Mouse (Mus musculus) ES-Bruce4 (cell line): ENCODE measurements at regions not wholly inside any gene's neighbourhood (a gene's known extent, or its start where the extent isn't known, plus 50 kb on each side); places are given as distances from the start of the nearest gene placed in this dataset.

ENCODE experiments used
- H3K27ac ChIP-seq: 2 replicates; pipeline ENCODE4 v1.5.1; 2012; ENCODE audit warnings: low read length, inconsistent platforms; ENCODE audit not compliant: insufficient read depth
- H3K27me3 ChIP-seq: 2 replicates; pipeline ENCODE4 v1.6.1; 2012; ENCODE audit warnings: mild to moderate bottlenecking, low read length, inconsistent platforms; ENCODE audit not compliant: control insufficient read depth, poor library complexity, insufficient read depth, severe bottlenecking
- H3K36me3 ChIP-seq: 2 replicates; pipeline ENCODE4 v1.6.1; 2012; ENCODE audit warnings: inconsistent platforms, mild to moderate bottlenecking, low read length, moderate library complexity; ENCODE audit not compliant: control insufficient read depth, poor library complexity, insufficient read depth, severe bottlenecking
- H3K4me1 ChIP-seq: one replicate; pipeline ENCODE4 v1.8.1; 2011; ENCODE audit warnings: low read length; ENCODE audit not compliant: control insufficient read depth, insufficient read depth
- H3K4me3 ChIP-seq: 2 replicates; pipeline ENCODE4 v1.5.1; 2011; ENCODE audit warnings: low read depth, mild to moderate bottlenecking, low read length
- H3K9ac ChIP-seq: 2 replicates; pipeline ENCODE4 v1.6.1; 2012; ENCODE audit warnings: low read depth, mild to moderate bottlenecking, inconsistent platforms; ENCODE audit not compliant: poor library complexity, severe bottlenecking
- H3K9me3 ChIP-seq: replicated peaks from 2 replicates; pipeline ENCODE4 v1.6.1; 2012; ENCODE audit warnings: mild to moderate bottlenecking, low read length, inconsistent platforms; ENCODE audit not compliant: control insufficient read depth, poor library complexity, insufficient read depth, severe bottlenecking
- CTCF ChIP-seq: IDR thresholded peaks from one replicate; pipeline ENCODE4 v1.8.1; 2011; ENCODE audit warnings: low read depth, low read length
- EP300 ChIP-seq: IDR thresholded peaks from 2 replicates; pipeline ENCODE4 v1.6.1; 2011; ENCODE audit warnings: low read depth, low read length; ENCODE audit not compliant: insufficient read depth
- POLR2A ChIP-seq: IDR thresholded peaks from one replicate; pipeline ENCODE4 v1.8.1; 2011; ENCODE audit warnings: low read length; ENCODE audit not compliant: insufficient read depth

GRCm38 (mm10) chr4:75589901-75590300, 311.8 kb upstream of the Dmac1 start:
- TF ChIP-seq EP300 (no peak), CTCF (no peak), POLR2A (no peak)
- no peak overlapping the region for H3K27ac ChIP-seq
- no peaks in the 10 kb centered on the region for H3K36me3 ChIP-seq
- H3K4me1 ChIP-seq, result no peaks in the 10 kb centered on the region
- H3K9me3 ChIP-seq, result no peaks in the 10 kb centered on the region
- no peak overlapping the region for H3K9ac ChIP-seq
- H3K4me3 ChIP-seq, result no peak overlapping the region
- no peaks in the 10 kb centered on the region for H3K27me3 ChIP-seq

- no peaks in the 10 kb centered on the region for H3K9me3 ChIP-seq
- no peaks in the 10 kb centered on the region for H3K4me1 ChIP-seq
- H3K4me3 ChIP-seq, result no peak overlapping the region
- H3K27ac ChIP-seq, result no peak overlapping the region
- no peaks in the 10 kb centered on the region for H3K36me3 ChIP-seq
- no peaks in the 10 kb centered on the region for H3K27me3 ChIP-seq
- TF ChIP-seq CTCF, result no peak
- TF ChIP-seq EP300, result no peak
- TF ChIP-seq POLR2A, result no peak
- no peak overlapping the region for H3K9ac ChIP-seq
These were observed 310.2 kb upstream of the Dmac1 start for GRCm38 (mm10) chr4:75588095-75588875.

DNA sequence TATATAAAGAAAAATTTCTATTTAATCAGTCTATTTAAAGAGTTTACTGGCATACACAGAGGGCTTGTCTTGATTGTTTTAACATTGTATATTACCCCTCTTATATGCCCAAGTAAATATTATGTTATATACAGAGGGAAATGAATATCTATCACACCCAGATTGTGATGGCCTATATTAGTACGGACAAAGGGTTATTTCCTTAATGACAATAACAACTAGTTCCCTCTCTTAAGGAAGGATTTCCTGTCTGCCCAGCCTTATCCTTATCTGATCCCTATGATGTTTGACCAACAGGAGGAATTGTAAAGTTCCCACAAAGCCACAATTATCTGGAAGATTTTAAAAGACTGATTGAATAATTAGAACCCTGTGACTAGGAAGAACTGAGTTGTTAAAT, 301.8 kb upstream of the Dmac1 start:
- Histone ChIP-seq H3K4me1 (no peaks in the 10 kb centered on the region), H3K9ac (no peak overlapping the region), H3K27ac (no peak overlapping the region), H3K27me3 (no peaks in the 10 kb centered on the region), H3K9me3 (no peaks in the 10 kb centered on the region), H3K36me3 (no peaks in the 10 kb centered on the region), H3K4me3 (no peak overlapping the region)
- TF ChIP-seq EP300 (no peak), POLR2A (no peak), CTCF (no peak)

- no peak overlapping the region for H3K27ac ChIP-seq
- TF ChIP-seq POLR2A (no peak), EP300 (no peak), CTCF (no peak)
- no peak overlapping the region for H3K9ac ChIP-seq
- no peaks in the 10 kb centered on the region for H3K4me1 ChIP-seq
- H3K36me3 ChIP-seq, result no peaks in the 10 kb centered on the region
- no peaks in the 10 kb centered on the region for H3K9me3 ChIP-seq
- no peak overlapping the region for H3K4me3 ChIP-seq
- H3K27me3 ChIP-seq, result no peaks in the 10 kb centered on the region
These were observed 294.5 kb upstream of the Dmac1 start for GRCm38 (mm10) chr4:75572603-75573002.

DNA sequence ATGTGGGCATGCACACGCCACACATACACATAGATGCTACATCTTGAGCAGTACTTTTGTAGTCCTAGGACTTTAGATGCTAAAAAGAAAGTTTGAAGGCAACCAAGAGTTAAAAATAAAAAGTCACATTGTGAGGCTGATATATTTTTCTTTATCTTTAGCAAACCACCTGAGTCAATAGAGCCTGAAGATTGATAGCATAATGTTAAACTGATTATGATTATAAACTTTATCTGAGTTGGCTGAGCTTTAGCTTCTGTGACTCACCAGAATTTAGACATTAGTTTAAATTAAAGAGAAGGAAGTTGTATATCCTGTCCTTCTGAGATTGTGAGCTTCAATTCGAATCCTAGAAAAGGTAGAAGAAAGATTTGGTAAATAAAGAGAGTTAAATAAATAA, 289.5 kb upstream of the Dmac1 start:
- Histone ChIP-seq H3K9ac (no peak overlapping the region), H3K9me3 (no peaks in the 10 kb centered on the region), H3K4me1 (no peaks in the 10 kb centered on the region), H3K4me3 (no peak overlapping the region), H3K36me3 (no peaks in the 10 kb centered on the region), H3K27me3 (no peaks in the 10 kb centered on the region), H3K27ac (no peak overlapping the region)
- TF ChIP-seq EP300, result no peak
- no peak for TF ChIP-seq POLR2A
- TF ChIP-seq CTCF, result no peak

GRCm38 (mm10) chr4:75562480-75562879, 284.4 kb upstream of the Dmac1 start:
- TF ChIP-seq CTCF (no peak), EP300 (0 out of 2 replicates have a peak, but pooled peaks have one; percentile 29)
- no peak overlapping the region for H3K27ac ChIP-seq
- H3K4me1 ChIP-seq, result no peaks in the 10 kb centered on the region
- no peak overlapping the region for H3K9ac ChIP-seq
- H3K27me3 ChIP-seq, result no peaks in the 10 kb centered on the region; the same call in 1 of the 2 replicates
- no peak overlapping the region for H3K4me3 ChIP-seq
- H3K36me3 ChIP-seq, result no peaks in the 10 kb centered on the region
- no peaks in the 10 kb centered on the region for H3K9me3 ChIP-seq
